Mouse (Mus musculus): ENCODE results near the gene Sptbn2.

DNA sequence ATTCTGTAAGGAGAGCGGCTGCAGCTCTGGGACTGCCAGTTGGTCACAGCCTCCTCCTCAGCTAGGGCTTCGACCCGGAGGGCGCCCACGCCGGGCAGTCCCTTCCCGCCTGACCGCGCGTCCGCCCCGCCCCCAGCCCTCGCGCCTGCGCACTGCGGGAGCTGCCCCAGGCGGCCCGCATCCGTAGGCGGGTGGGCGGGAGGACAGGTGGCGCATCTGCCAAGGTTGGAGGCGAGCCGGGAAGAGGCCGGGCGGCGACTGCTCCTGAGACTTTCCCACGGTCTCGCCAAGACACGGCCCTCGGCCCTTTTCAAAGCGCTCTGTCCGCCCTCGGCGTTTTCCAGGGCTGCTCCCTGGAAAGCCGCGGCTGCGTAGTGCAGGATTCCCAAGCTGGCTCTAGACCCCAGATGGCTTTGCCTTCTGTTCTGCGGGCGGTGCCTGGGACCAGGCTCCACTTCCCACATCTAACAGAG lies 12.7 kb upstream of the Sptbn2 start, which contains the start of gene Gm960:
- TF ChIP-seq POLR2A (IDR thresholded peaks at IDR 0.05; ENCODE audit: insufficient read depth, low read depth, low read length) (no peak), CTCF (IDR thresholded peaks at IDR 0.05) (no peak), EP300 (IDR thresholded peaks at IDR 0.05; ENCODE audit: insufficient read depth, low read depth, low read length) (no peak)
